Mouse (Mus musculus) CH12.LX (cell line): ENCODE results near the gene Riox2. TPM values are rescaled to one million over a fixed set of nuclear protein-coding genes. Genes with fewer than 3 reads are reported as not detected.

Experiments
- DNase-seq: peaks from one replicate; pipeline ENCODE4 v3.0.0-alpha.2; 2013; ENCODE audit errors: extremely low read depth
- H3K27ac ChIP-seq: 2 replicates; pipeline ENCODE4 v1.5.1; 2012; ENCODE audit warnings: low read depth, mild to moderate bottlenecking, control low read depth, moderate library complexity; ENCODE audit not compliant: insufficient read depth
- H3K27me3 ChIP-seq: replicated peaks from 2 replicates; pipeline ENCODE3; 2012; ENCODE audit warnings: inconsistent platforms
- H3K36me3 ChIP-seq, 2 experiments: replicated peaks in 1 of 2; 2 replicates each; pipeline versions ENCODE3 to v1.6.1; 2012; ENCODE audit warnings: inconsistent platforms in 1 of 2, low read length in 1 of 2, mild to moderate bottlenecking in 1 of 2, mixed read lengths in 1 of 2, moderate library complexity in 1 of 2; ENCODE audit not compliant: control insufficient read depth in 1 of 2, insufficient read depth in 1 of 2
- H3K4me1 ChIP-seq, 2 experiments: 2 replicates each; pipeline ENCODE4 v1.6.1; 2012; ENCODE audit warnings: inconsistent platforms in 1 of 2, moderate library complexity in 1 of 2; ENCODE audit not compliant: insufficient read depth in 2 of 2, control insufficient read depth in 1 of 2
- H3K4me2 ChIP-seq: 2 replicates; pipeline ENCODE4 v1.6.1; 2012; ENCODE audit warnings: low read depth, mild to moderate bottlenecking, control low read depth; ENCODE audit not compliant: poor library complexity, insufficient read depth, severe bottlenecking
- H3K4me3 ChIP-seq, 3 experiments: fragments of 150-350 bp in 1 of 3; sonication (generic) in 1 of 3; replicated peaks in 1 of 3; 2 replicates each; pipeline versions ENCODE3 to v1.5.1; 2011 to 2012; ENCODE audit warnings: low read depth in 2 of 3, low read length in 2 of 3, mild to moderate bottlenecking in 2 of 3, moderate library complexity in 2 of 3, control low read depth in 1 of 3, improper control_type of control experiment in 1 of 3, inconsistent platforms in 1 of 3, mixed read lengths in 1 of 3; ENCODE audit not compliant: poor library complexity in 1 of 3
- H3K79me2 ChIP-seq: replicated peaks from 2 replicates; pipeline ENCODE4 v1.6.1; 2012; ENCODE audit warnings: mild to moderate bottlenecking, moderate library complexity; ENCODE audit not compliant: control insufficient read depth, poor library complexity, insufficient read depth, severe bottlenecking; ENCODE audit errors: extremely low read depth
- H3K9ac ChIP-seq: 2 replicates; pipeline ENCODE4 v1.6.1; 2012; ENCODE audit warnings: low read depth, mild to moderate bottlenecking, control low read depth, moderate library complexity; ENCODE audit not compliant: insufficient read depth
- H3K9me3 ChIP-seq: replicated peaks from 2 replicates; pipeline ENCODE3; 2012; ENCODE audit warnings: low read length, inconsistent platforms, mixed read lengths
- BHLHE40 ChIP-seq: IDR thresholded peaks from 2 replicates; pipeline ENCODE4 v1.6.1; 2011; ENCODE audit warnings: mild to moderate bottlenecking, low read depth, low read length, improper control_type of control experiment
- CHD2 ChIP-seq: IDR thresholded peaks from 2 replicates; pipeline ENCODE4 v1.6.1; 2011; ENCODE audit warnings: low read length, improper control_type of control experiment
- CTCF ChIP-seq, 2 experiments: IDR thresholded peaks in 1 of 2; conservative IDR thresholded peaks in 1 of 2; 2 replicates each; pipeline ENCODE4 v1.5.1; 2011 to 2012; ENCODE audit warnings: low read depth in 2 of 2, low read length in 2 of 2, improper control_type of control experiment in 1 of 2, inconsistent platforms in 1 of 2, mild to moderate bottlenecking in 1 of 2, moderate library complexity in 1 of 2
- ELF1 ChIP-seq: IDR thresholded peaks from 2 replicates; pipeline ENCODE4 v1.6.1; 2014; ENCODE audit warnings: low read depth, mild to moderate bottlenecking, inconsistent platforms, low read length, improper control_type of control experiment
- EP300 ChIP-seq: IDR thresholded peaks from 2 replicates; pipeline ENCODE4 v1.6.1; 2011; ENCODE audit warnings: low read length, improper control_type of control experiment
- ETS1 ChIP-seq: conservative IDR thresholded peaks from 2 replicates; pipeline ENCODE4 v1.6.1; 2012; ENCODE audit warnings: low read depth, mild to moderate bottlenecking, inconsistent platforms, low read length, improper control_type of control experiment, moderate library complexity
- GABPA ChIP-seq: IDR thresholded peaks from 2 replicates; pipeline ENCODE4 v1.6.1; 2012; ENCODE audit warnings: low read depth, low read length, improper control_type of control experiment, inconsistent platforms; ENCODE audit not compliant: insufficient replicate concordance
- HCFC1 ChIP-seq: IDR thresholded peaks from 2 replicates; pipeline ENCODE4 v1.6.1; 2012; ENCODE audit warnings: low read depth, mild to moderate bottlenecking, inconsistent platforms, low read length, improper control_type of control experiment
- IRF4 ChIP-seq: IDR thresholded peaks from 2 replicates; pipeline ENCODE4 v1.6.1; 2014; ENCODE audit warnings: low read depth, mild to moderate bottlenecking, inconsistent platforms, low read length, improper control_type of control experiment
- JUN ChIP-seq: IDR thresholded peaks from 2 replicates; pipeline ENCODE4 v1.6.1; 2011; ENCODE audit warnings: low read depth, mild to moderate bottlenecking, low read length, improper control_type of control experiment, moderate library complexity; ENCODE audit not compliant: insufficient read depth
- JUND ChIP-seq: conservative IDR thresholded peaks from 2 replicates; pipeline ENCODE4 v1.6.1; 2011; ENCODE audit warnings: low read depth, low read length, improper control_type of control experiment
- MAFK ChIP-seq: IDR thresholded peaks from 2 replicates; pipeline ENCODE4 v1.6.1; 2011; ENCODE audit warnings: low read length, improper control_type of control experiment; ENCODE audit not compliant: insufficient replicate concordance
- MAX ChIP-seq: IDR thresholded peaks from 2 replicates; pipeline ENCODE4 v1.6.1; 2011; ENCODE audit warnings: low read length, improper control_type of control experiment
- MAZ ChIP-seq: IDR thresholded peaks from 2 replicates; pipeline ENCODE4 v1.6.1; 2012; ENCODE audit warnings: low read depth, mild to moderate bottlenecking, inconsistent platforms, low read length, improper control_type of control experiment, moderate library complexity
- MEF2A ChIP-seq: IDR thresholded peaks from 2 replicates; pipeline ENCODE4 v1.6.1; 2014; ENCODE audit warnings: low read depth, mild to moderate bottlenecking, inconsistent platforms, low read length, improper control_type of control experiment, borderline replicate concordance
- MYC ChIP-seq: IDR thresholded peaks from 2 replicates; pipeline ENCODE4 v1.6.1; 2011; ENCODE audit warnings: low read depth, mild to moderate bottlenecking, improper control_type of control experiment, low read length
- POLR2A ChIP-seq: IDR thresholded peaks from 2 replicates; pipeline ENCODE4 v1.6.1; 2011; ENCODE audit warnings: low read depth, mild to moderate bottlenecking, improper control_type of control experiment, low read length
- RAD21 ChIP-seq: IDR thresholded peaks from 2 replicates; pipeline ENCODE4 v1.6.1; 2011; ENCODE audit warnings: low read depth, mild to moderate bottlenecking, low read length, improper control_type of control experiment, moderate library complexity
- RCOR1 ChIP-seq: conservative IDR thresholded peaks from 2 replicates; pipeline ENCODE4 v1.6.1; 2012; ENCODE audit warnings: low read depth, mild to moderate bottlenecking, inconsistent platforms, low read length, improper control_type of control experiment
- SIN3A ChIP-seq: IDR thresholded peaks from 2 replicates; pipeline ENCODE4 v1.6.1; 2012; ENCODE audit warnings: low read length, improper control_type of control experiment, inconsistent platforms
- SMC3 ChIP-seq: IDR thresholded peaks from 2 replicates; pipeline ENCODE4 v1.6.1; 2011; ENCODE audit warnings: low read depth, low read length, improper control_type of control experiment
- TBP ChIP-seq: conservative IDR thresholded peaks from 2 replicates; pipeline ENCODE4 v1.6.1; 2011; ENCODE audit warnings: low read depth, low read length, improper control_type of control experiment
- TCF12 ChIP-seq: IDR thresholded peaks from 2 replicates; pipeline ENCODE4 v1.6.1; 2014; ENCODE audit warnings: low read depth, mild to moderate bottlenecking, inconsistent platforms, low read length, improper control_type of control experiment
- UBTF ChIP-seq: IDR thresholded peaks from 2 replicates; pipeline ENCODE4 v1.6.1; 2012; ENCODE audit warnings: low read depth, mild to moderate bottlenecking, inconsistent platforms, low read length, improper control_type of control experiment, moderate library complexity
- ZMIZ1 ChIP-seq: IDR thresholded peaks from 2 replicates; pipeline ENCODE4 v1.6.1; 2012; ENCODE audit warnings: low read depth, mild to moderate bottlenecking, inconsistent platforms, low read length, improper control_type of control experiment
- ZNF384 ChIP-seq: IDR thresholded peaks from 2 replicates; pipeline ENCODE4 v1.6.1; 2012; ENCODE audit warnings: low read depth, low read length, improper control_type of control experiment, inconsistent platforms
- dilution Hi-C: fragments of 300-500 bp; cut with MboI; formaldehyde crosslinking; loops from 2 replicates; pipeline ENCODE4 v1.14.3; 2020; ENCODE audit warnings: low sequenced_read_pairs; ENCODE audit not compliant: extremely low pct_unique_long_range_greater_than_20kb, extremely low pct_ligation_motif_present
- in situ Hi-C: fragments of 300-500 bp; cut with MboI; formaldehyde crosslinking; loops from 3 replicates; pipeline ENCODE4 v1.14.3; 2019; ENCODE audit warnings: low sequenced_read_pairs, low pct_ligation_motif_present, low pct_unique_long_range_greater_than_20kb, mixed read lengths
- polyA plus RNA-seq: library from polyadenylated mRNA; unstranded; fragments of >175 nt; gene quantifications from 2 replicates; pipeline ENCODE4 v1.2.1, GENCODE M21; 2012; ENCODE audit warnings: low read depth; ENCODE audit not compliant: insufficient read length
- total RNA-seq, 2 experiments: library from RNA; depleted of rRNA; stranded (reverse); fragments of 300-350 nt in 1 of 2; fragments of >200 nt in 1 of 2; gene quantifications; 2 replicates each; pipeline ENCODE4 v1.2.3; 2012 to 2014

The Riox2 gene
- total and polyA plus RNA-seq, 3 experiments, result 47.3 to 90.7 (median 53.6) TPM

GRCm38 (mm10) chr16:59516965-59517364 lies 45.4 kb downstream of the Riox2 start:
- in situ Hi-C loops, result loop anchor here (10.0 kb wide), 1 partner anchor 812 kb away; no protein-coding TSS in a partner anchor
- H3K9ac ChIP-seq, result peak overlapping the region; percentile 51
- peak overlapping the region; percentile 23 to 43 (median 32) for H3K4me3 ChIP-seq
- no peaks in the 10 kb centered on the region for H3K27me3 ChIP-seq
- H3K9me3 ChIP-seq, result peaks cover 2% of the 10 kb centered on the region
- peak overlapping the region; percentile 83 for H3K27ac ChIP-seq
- TF ChIP-seq BHLHE40, result no peak
- peak; percentile 6; the same call in 1 of the 2 replicates for TF ChIP-seq SMC3
- TF ChIP-seq CTCF (conservative IDR thresholded peaks at IDR 0.05 in 1 of 2, IDR thresholded peaks at IDR 0.05 in 1 of 2; ENCODE audit: low read depth in 2 of 2, low read length in 2 of 2), result peak in 1 of 2 experiments; percentile 21; a peak in 2 of 4 replicates
- DNase-seq, result peak; percentile 41
- no peaks in the 10 kb centered on the region for H3K79me2 ChIP-seq
- no peaks in the 10 kb centered on the region for H3K36me3 ChIP-seq
- H3K4me2 ChIP-seq, result peak overlapping the region; percentile 96
- dilution Hi-C loops, result no loop called here
- peaks cover 34 to 77% of the 10 kb centered on the region in 2 experiments for H3K4me1 ChIP-seq

GRCm38 (mm10) chr16:59517447-59518219 lies 46.1 kb downstream of the Riox2 start:
- dilution Hi-C loops (no loop called here), in situ Hi-C loops (loop anchor here (10.0 kb wide), 1 partner anchor 813 kb away; no protein-coding TSS in a partner anchor)
- Histone ChIP-seq H3K27ac (peak overlapping the region; percentile 95), H3K27me3 (no peaks in the 10 kb centered on the region), H3K79me2 (no peaks in the 10 kb centered on the region), H3K9ac (peak overlapping the region; percentile 75), H3K4me3 (peak overlapping the region; percentile 15 to 43 (median 32)), H3K9me3 (peaks cover 2% of the 10 kb centered on the region), H3K36me3 (no peaks in the 10 kb centered on the region), H3K4me1 (peaks cover 30 to 77% of the 10 kb centered on the region in 2 experiments), H3K4me2 (peak overlapping the region; percentile 96)
- peak; percentile 94 for DNase-seq
- TF ChIP-seq JUN, result peak; percentile 81
- TF ChIP-seq ELF1, result no peak
- peak; percentile 96 for TF ChIP-seq IRF4
- peak; percentile 87 for TF ChIP-seq BHLHE40
- TF ChIP-seq MAX, result peak; percentile 51; the same call in 1 of the 2 replicates
- 0 out of 2 replicates have a peak, but pooled peaks have one; percentile 36 for TF ChIP-seq MYC
- TF ChIP-seq TCF12, result peak; percentile 93
- peak; percentile 100 for TF ChIP-seq MEF2A
- 0 out of 2 replicates have a peak, but pooled peaks have one; percentile 48 for TF ChIP-seq MAZ
- TF ChIP-seq RAD21, result peak; percentile 24
- no peak for TF ChIP-seq UBTF
- TF ChIP-seq EP300, result peak; percentile 93
- TF ChIP-seq MAFK, result peak; percentile 92
- TF ChIP-seq SIN3A, result no peak; the same call in 1 of the 2 replicates
- no peak for TF ChIP-seq RCOR1
- no peak for TF ChIP-seq HCFC1
- peak; percentile 25 to 37; a peak in 3 of 4 replicates for TF ChIP-seq CTCF (conservative IDR thresholded peaks at IDR 0.05 in 1 of 2, IDR thresholded peaks at IDR 0.05 in 1 of 2; ENCODE audit: low read depth in 2 of 2, low read length in 2 of 2)
- no peak for TF ChIP-seq GABPA
- no peak for TF ChIP-seq ZNF384
- TF ChIP-seq CHD2, result 0 out of 2 replicates have a peak, but pooled peaks have one; percentile 57
- peak; percentile 57; the same call in 1 of the 2 replicates for TF ChIP-seq TBP
- no peak for TF ChIP-seq ZMIZ1
- TF ChIP-seq JUND, result peak; percentile 76
- TF ChIP-seq ETS1, result peak; percentile 96
- TF ChIP-seq POLR2A, result no peak; the same call in 1 of the 2 replicates
